Mouse (Mus musculus) testis, adult 2 months (tissue): ENCODE results near the gene Enox1.

Experiments
- CTCF ChIP-seq: fragments of 200-500 bp; IDR thresholded peaks from 2 replicates; pipeline ENCODE4 v1.5.1; 2012; ENCODE audit warnings: low read depth, mild to moderate bottlenecking, inconsistent platforms, low read length, moderate library complexity; ENCODE audit not compliant: control insufficient read depth, insufficient read depth, insufficient replicate concordance
- POLR2A ChIP-seq: fragments of 200-500 bp; IDR thresholded peaks from 2 replicates; pipeline ENCODE4 v1.6.1; 2012; ENCODE audit warnings: low read depth, mild to moderate bottlenecking, inconsistent platforms, low read length, moderate library complexity; ENCODE audit not compliant: control insufficient read depth

GRCm38 (mm10) chr14:77518017-77518416 lies 361.5 kb downstream of the Enox1 start:
- TF ChIP-seq POLR2A (no peak), CTCF (no peak)
